Mouse (Mus musculus) bone marrow, adult 2 months (tissue): Measurements from ENCODE around the gene Ifrd1.

Source experiments
- CTCF ChIP-seq: fragments of 200-500 bp; IDR thresholded peaks from 2 replicates; pipeline ENCODE4 v1.5.1; 2011; ENCODE audit warnings: low read length, control low read depth; ENCODE audit not compliant: control insufficient read depth, insufficient read depth
- POLR2A ChIP-seq: fragments of 200-500 bp; IDR thresholded peaks from 2 replicates; pipeline ENCODE4 v1.6.1; 2011; ENCODE audit warnings: low read depth, mild to moderate bottlenecking, control low read depth, low read length, borderline replicate concordance; ENCODE audit not compliant: control insufficient read depth

GRCm38 (mm10) chr12:40220896-40221295 is 27.4 kb downstream of the Ifrd1 start:
- TF ChIP-seq CTCF, result no peak
- no peak for TF ChIP-seq POLR2A
